Mouse (Mus musculus) frontal cortex, postnatal 10 days (tissue): Measurements from ENCODE around the gene D130043K22Rik.

Experiments used
- DNase-seq, 2 experiments: peaks; one replicate each; pipeline ENCODE4 v3.0.0; 2022; ENCODE audit warnings: low spot score in 2 of 2, mixed read lengths in 1 of 2

D130043K22Rik gene

GRCm38 (mm10) chr13:24844983-24845955 is at the start of gene D130043K22Rik:
TSS of gene D130043K22Rik (plus strand) at chr13:24845135.
- peak; percentile 37 to 69 for DNase-seq

- no peak for DNase-seq
These were observed 46.2 kb upstream of the D130043K22Rik start for GRCm38 (mm10) chr13:24798686-24799085.

GRCm38 (mm10) chr13:24799378-24799777 is 45.6 kb upstream of the D130043K22Rik start:
- no peak for DNase-seq

DNA sequence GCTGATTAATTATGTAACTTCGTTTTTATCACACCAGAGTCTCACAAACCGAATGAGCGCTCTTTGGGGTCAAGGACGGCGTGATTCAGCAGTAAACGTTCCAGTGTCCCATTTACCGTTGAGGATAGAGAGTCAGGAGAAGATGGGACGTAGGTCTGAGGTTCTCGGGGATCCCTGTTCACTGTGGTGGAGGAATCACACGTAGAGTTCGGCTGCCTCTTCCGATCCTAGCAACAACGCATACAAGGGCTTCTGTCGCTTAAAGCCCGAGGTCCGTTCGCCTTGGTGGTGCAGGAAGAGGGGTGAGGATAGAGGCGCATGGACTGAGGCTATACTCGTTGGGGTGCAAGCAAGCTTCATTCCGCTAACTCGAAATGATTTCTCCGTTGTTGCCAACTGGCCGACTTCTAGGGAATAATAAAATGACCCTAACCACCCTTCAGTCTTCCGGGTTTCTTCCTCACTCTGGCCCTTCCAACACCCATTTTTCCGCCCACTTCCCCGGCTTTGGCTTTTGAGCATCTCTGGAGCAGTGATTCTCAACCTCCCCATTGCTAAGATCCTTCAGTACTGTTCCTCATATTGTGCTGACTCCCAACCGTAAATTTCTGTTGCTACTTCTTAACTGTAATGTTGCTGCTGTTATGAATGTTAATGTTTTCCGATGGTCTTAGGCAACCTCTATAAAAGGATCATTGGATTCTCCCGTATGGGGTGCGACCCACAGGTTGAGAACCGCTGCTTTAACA is 44.8 kb upstream of the D130043K22Rik start:
- peak; percentile 25 to 38 for DNase-seq

DNA sequence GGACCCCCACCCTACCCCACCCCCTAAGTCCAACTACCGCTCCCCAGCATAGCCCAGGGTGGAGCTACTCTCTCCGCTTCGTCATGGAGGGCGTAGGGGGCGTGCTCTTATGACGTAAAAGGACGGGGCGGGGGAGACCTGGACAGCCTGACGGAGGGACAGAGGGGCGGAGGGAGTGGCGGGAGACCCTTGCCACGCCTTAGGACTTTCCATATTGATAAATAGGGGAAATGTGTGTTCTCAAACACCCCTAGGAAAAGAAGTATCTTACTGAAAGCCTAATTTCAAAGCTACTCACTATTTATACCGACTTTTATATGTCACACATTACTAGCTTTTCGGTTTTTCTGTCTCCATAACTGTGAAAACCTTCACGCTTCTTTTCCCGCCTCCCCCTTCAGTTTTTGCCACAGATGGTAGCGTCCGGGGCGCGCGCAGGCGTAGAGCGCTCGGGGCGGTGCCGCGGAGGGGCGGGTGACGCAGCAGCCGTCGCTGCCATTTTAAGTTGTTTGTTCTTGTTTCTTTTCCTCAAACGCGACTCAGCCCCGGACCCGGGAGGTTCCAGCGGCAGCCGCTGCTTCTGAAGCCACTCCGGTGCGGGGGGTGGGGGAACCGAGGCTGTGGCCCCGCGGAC is 44.1 kb upstream of the D130043K22Rik start:
- peak; percentile 94 to 96 for DNase-seq

GRCm38 (mm10) chr13:24801308-24801921 is 43.5 kb upstream of the D130043K22Rik start, which contains the start of gene BC005537:
TSS of gene BC005537 (plus strand) at chr13:24801657.
- peak in 1 of 2 experiments; percentile 45 for DNase-seq

DNA sequence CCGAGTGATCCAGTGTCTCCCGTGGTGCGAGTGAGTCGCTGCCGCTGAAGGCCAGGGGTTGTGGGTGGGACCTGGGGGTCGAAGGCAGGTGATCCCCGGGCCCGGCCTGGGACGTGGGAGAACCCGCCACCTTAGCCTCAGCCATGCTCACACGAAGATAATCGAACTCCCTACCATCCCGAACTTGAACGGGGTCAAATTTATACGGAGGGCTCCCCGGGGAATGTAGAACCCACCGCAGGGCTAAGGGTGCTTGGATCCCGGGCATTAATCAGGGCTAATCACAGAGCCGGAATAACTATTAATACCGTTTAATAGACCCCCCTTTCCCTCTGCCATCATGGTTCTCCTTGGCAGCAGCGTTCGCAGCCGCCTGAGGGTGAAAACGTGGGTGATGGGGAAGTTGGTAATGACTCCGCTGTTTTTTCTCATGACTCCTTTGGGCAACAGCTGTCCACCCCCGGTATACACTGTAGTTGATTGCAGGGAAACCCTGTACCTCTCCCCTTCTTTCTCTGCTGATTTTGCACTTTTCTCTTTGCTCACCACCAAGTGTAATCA is 42.7 kb upstream of the D130043K22Rik start:
- DNase-seq: peak; percentile 29 to 37

DNA sequence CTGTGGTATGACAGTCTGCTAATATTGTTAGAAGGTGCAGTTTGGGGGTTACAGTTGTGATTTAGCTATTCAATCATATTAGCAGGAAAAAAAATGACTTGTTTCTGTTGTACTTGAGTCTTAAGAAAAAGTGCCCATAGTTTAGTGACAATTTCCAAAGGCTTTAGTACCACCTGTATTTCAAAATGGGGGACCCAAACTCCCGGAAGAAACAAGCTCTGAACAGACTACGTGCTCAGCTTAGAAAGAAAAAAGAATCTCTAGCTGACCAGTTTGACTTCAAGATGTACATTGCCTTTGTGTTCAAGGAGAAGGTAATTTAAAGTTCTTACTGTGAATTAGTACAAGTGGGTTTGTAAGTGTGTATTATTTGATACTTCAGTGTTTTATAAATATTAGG is 41.7 kb upstream of the D130043K22Rik start:
- no peak for DNase-seq

DNA sequence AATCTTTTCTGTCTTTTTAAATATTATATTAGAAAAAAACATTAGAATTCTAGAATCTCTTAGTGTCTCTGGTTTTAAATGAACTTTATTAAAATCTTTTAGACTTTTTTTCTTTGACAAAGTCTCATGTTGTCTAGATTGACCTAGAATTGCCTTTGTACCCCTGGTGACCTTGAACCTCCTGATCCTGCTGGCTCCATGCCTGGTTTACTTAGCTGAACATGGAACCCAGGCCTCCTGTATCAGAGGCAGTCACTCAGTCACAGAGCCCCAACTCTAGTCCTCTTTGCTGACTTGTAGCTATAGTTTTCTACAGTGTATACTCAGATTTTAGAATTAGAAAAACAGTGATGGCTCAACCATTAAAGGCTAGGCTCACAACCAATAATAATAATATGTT is 38.9 kb upstream of the D130043K22Rik start:
- DNase-seq: no peak

- DNase-seq: no peak
These were observed 32.4 kb upstream of the D130043K22Rik start for GRCm38 (mm10) chr13:24812521-24812920.

GRCm38 (mm10) chr13:24814616-24815015 is 30.3 kb upstream of the D130043K22Rik start:
- no peak for DNase-seq

DNA sequence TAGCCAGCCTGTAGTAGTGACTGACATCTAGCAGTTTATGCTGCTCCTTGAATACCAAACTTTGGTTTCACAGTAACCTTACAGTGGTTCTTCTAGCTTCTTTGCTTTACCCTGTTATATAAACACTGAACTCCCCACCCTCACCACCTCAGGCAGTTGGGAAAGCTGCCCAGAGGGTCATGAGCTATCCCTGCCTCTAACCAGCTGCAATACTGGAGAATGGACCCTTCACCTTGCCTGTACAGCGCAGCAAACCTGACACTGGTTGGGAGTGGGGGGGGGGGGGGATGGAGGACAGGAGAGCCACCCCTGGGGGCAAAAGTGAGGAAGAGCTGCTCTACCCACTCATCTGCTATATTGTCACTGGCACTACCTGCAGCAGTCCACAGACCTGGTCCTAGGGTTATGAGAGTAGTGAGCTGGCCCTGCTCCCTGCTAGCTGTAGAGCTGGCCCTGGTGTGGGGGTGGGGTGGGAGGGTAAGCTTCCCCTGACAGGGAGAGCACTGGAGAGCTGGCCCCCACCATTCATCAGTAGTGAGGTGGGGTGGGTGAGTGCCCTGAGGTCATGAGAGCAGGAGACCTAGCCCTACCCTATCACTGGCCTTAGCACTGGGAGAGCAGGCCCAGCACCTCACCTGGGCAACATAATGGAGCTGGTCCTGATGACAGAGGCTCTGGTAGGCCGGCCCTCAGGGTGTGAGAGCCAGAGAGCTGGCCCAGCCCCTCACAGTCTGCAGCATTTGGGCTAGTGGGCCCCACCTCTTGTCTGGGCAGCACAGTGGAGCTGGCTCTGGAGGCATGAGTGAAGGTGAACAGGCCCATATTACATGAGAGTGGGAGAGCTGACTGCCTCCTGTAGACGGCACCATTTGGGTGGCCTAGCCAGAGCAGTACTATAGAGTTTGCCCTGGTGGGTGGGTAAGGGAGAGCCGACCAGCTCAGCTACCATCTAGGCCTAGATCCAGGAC is 28.5 kb upstream of the D130043K22Rik start:
- no peak for DNase-seq

GRCm38 (mm10) chr13:24819931-24820330 is 25.0 kb upstream of the D130043K22Rik start:
- DNase-seq: no peak

- DNase-seq: no peak
These were observed 22.1 kb upstream of the D130043K22Rik start for GRCm38 (mm10) chr13:24822663-24823343.

- no peak for DNase-seq
These were observed 20.3 kb upstream of the D130043K22Rik start for GRCm38 (mm10) chr13:24824647-24825046.

GRCm38 (mm10) chr13:24825587-24825986 is 19.3 kb upstream of the D130043K22Rik start:
- no peak for DNase-seq

- DNase-seq: no peak
These were observed 18.8 kb upstream of the D130043K22Rik start for GRCm38 (mm10) chr13:24826116-24826515.

DNA sequence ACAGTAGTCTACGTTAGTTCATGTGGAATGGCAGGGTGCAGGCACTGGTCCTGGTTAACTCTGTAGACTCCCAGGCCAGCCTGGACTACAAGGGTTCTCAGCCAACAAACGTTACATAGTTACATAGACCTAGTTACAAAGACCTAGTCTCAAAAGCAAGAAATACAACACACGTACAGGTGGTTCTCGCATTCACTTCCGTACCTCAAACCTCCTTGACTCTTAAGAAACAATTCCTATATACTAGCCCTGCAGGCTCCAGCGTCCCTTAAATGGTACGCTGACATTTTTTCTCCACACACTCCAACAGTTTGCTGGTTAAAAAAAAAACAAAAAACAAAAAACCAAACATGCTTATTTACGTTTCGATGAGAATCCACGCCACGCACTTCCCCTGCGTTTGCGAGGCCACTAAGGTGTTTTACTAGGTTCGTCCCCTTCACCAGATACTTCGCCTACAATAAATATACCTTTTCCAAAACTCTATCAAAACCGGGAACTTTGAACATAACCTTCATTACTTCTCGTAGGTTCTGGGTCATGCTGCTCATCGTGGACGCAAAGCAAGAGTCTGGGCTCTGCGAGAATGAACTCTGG is 14.1 kb upstream of the D130043K22Rik start:
- no peak for DNase-seq
